Mouse (Mus musculus): ENCODE data around the gene Eid2b. TPM values are rescaled to one million over a fixed set of nuclear protein-coding genes. Genes with fewer than 3 reads are reported as not detected.

The Eid2b gene
- polyA plus RNA-seq, 1 experiment from 2014 or later: 33.9 TPM

DNA sequence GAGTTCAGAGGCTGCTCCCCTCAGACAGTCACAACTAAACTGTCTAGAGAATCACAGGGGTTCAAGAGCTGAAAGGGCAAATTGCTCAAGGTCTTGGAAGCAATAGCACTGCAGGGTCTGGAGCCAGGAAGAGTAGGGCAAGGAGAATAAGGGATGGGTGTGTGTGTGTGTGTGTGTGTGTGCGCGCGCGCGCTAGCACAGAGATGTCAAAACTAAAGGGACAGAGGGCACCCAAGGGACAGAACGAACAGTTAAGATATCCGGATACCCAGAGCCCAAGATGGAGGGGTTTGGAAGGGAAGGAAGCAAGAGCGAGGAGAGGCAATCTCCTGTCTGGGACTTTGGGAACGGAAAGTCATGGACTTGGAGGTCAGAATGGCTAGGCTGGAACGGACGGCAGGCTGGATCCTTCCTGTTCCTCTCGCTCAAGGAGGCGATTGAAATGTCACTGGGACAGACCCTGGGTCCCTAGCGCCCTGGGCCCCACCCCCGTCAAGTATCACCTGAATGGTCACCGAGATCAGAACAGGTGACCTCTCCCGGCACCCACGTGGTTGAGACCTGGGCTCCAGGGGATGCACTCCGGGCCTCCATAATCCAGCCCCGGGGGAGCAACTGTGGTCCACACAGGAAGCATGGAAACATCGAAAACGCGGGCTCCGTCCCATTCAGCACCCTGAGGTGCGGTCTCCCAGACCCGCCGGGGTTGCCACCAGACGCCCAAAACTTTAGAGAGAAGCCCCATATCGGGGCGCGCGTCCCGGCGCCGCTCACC, 33.8 kb downstream of the Eid2b start:
- peak; percentile 65 for ATAC-seq (ENCODE audit: low read depth)
- H3K4me3 ChIP-seq (ENCODE audit: low read depth, low read length): peak overlapping the region; percentile 91
- peak overlapping the region; percentile 91 for H3K4me2 ChIP-seq (ENCODE audit: low read depth, low read length)
- no peaks in the 10 kb centered on the region for H3K9me3 ChIP-seq (ENCODE audit: control insufficient read depth, low read length)
- WGBS: 4% methylated on average over 35 of the region's 35 CpGs
- no peaks in the 10 kb centered on the region for H3K27me3 ChIP-seq (ENCODE audit: control insufficient read depth, insufficient read depth, low read length)
- peak overlapping the region; percentile 75 for H3K27ac ChIP-seq (ENCODE audit: low read depth, low read length)
- H3K36me3 ChIP-seq (ENCODE audit: control insufficient read depth, insufficient read depth, low read length): peaks cover 48% of the 10 kb centered on the region
- peak overlapping the region; percentile 82 for H3K9ac ChIP-seq (replicated peaks; ENCODE audit: low read depth, low read length)
- H3K4me1 ChIP-seq (ENCODE audit: control insufficient read depth, insufficient read depth, low read length): peaks cover 7% of the 10 kb centered on the region

DNA sequence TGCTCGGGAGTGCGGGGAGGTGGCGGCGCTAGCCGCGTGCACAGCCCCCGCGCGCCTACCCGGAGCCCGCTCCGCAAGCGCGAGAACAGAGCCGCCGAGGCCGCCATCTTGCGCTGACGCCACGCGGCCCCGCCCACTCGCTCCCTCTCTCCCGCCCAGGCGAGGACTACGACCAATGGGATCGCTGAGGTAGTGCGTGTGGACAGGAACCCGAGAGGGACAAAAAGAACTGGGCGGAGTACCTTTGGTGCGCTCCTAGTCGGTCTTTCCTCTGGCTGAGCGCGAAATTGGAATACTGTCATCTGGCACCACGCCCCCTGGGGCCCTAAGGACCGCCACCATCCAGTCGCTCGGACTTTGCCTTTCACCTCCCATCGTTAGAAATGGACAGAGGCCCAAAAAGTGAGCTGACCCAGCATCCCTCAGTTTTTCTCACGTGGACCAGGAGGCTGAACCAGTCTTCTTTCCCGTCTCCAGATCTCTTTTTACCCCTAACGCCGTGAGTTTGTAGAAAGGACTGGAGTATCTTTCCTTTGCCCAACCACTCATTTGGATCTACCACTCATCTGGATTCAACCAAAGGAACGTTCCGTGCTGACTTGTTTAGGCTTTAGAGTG, 34.5 kb downstream of the Eid2b start, which contains the start of gene Timm50:
Gene Timm50, minus strand, starts transcription at position 147 of the 618 bp plus-strand sequence.
- H3K9ac ChIP-seq (replicated peaks; ENCODE audit: low read depth, low read length): peak within 1 kb of the TSS; percentile 82
- H3K4me2 ChIP-seq (ENCODE audit: low read depth, low read length): peak within 1 kb of the TSS; percentile 91
- ATAC-seq (ENCODE audit: low read depth): peak; percentile 97
- under 1% methylated on average over 43 of the region's 45 CpGs for WGBS
- peaks cover 48% of the 10 kb centered on the region for H3K36me3 ChIP-seq (ENCODE audit: control insufficient read depth, insufficient read depth, low read length)
- H3K4me3 ChIP-seq (ENCODE audit: low read depth, low read length): peak within 1 kb of the TSS; percentile 91
- no peaks in the 10 kb centered on the region for H3K9me3 ChIP-seq (ENCODE audit: control insufficient read depth, low read length)
- H3K4me1 ChIP-seq (ENCODE audit: control insufficient read depth, insufficient read depth, low read length): peaks cover 7% of the 10 kb centered on the region
- peak within 1 kb of the TSS; percentile 75 for H3K27ac ChIP-seq (ENCODE audit: low read depth, low read length)
- no peaks in the 10 kb centered on the region for H3K27me3 ChIP-seq (ENCODE audit: control insufficient read depth, insufficient read depth, low read length)

DNA sequence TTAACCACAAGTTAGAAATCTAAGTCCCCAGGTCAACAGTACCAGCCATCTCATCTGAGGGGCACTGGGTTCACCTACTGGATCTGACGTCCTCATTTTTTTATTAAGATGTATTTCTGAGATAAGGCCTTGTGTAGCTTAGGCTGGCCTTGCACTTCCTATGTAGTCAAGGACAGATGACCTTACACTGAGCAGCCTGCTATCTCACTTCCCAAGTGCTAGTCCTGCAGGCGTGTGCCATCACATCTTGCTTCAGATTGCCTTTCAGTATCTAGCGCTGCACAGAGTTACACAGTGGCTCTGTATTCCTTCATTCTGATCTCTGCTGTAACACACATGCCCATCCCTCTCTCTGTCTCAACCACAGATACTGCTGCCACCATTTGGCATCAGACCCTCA, 40.5 kb downstream of the Eid2b start:
- H3K27ac ChIP-seq (ENCODE audit: low read depth, low read length): no peak overlapping the region
- no peak overlapping the region for H3K4me3 ChIP-seq (ENCODE audit: low read depth, low read length)
- H3K36me3 ChIP-seq (ENCODE audit: control insufficient read depth, insufficient read depth, low read length): peaks cover 83% of the 10 kb centered on the region
- WGBS: 87% methylated on average over 3 of the region's 3 CpGs
- no peak for ATAC-seq (ENCODE audit: low read depth)
- H3K4me2 ChIP-seq (ENCODE audit: low read depth, low read length): no peak overlapping the region
- no peak overlapping the region for H3K9ac ChIP-seq (replicated peaks; ENCODE audit: low read depth, low read length)
- H3K4me1 ChIP-seq (ENCODE audit: control insufficient read depth, insufficient read depth, low read length): no peaks in the 10 kb centered on the region
- no peaks in the 10 kb centered on the region for H3K9me3 ChIP-seq (ENCODE audit: control insufficient read depth, low read length)
- no peaks in the 10 kb centered on the region for H3K27me3 ChIP-seq (ENCODE audit: control insufficient read depth, insufficient read depth, low read length)

DNA sequence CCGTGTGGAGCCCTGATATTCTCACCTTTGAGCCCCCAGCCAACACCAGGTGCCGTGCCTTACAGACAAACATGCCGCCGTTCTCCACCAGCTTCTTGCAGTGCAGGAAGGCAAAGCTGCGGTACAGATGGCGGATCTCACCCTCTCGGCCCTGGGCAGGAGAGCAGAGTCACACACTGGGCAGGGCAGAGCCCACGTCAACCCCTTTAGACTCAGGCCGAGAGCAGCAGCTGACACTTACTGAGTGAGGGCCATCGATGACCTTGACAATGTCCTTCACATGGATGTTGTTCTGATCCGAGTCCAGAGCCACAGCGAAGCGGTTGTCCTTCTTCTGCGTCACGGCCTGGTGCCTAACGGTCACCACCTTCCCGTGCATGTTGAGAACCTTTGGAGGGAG, 41.2 kb downstream of the Eid2b start:
- Histone ChIP-seq H3K27ac (ENCODE audit: low read depth, low read length) (no peak overlapping the region), H3K36me3 (ENCODE audit: control insufficient read depth, insufficient read depth, low read length) (peaks cover 90% of the 10 kb centered on the region), H3K4me3 (ENCODE audit: low read depth, low read length) (no peak overlapping the region), H3K4me2 (ENCODE audit: low read depth, low read length) (no peak overlapping the region), H3K9ac (replicated peaks; ENCODE audit: low read depth, low read length) (no peak overlapping the region), H3K27me3 (ENCODE audit: control insufficient read depth, insufficient read depth, low read length) (no peaks in the 10 kb centered on the region), H3K4me1 (ENCODE audit: control insufficient read depth, insufficient read depth, low read length) (no peaks in the 10 kb centered on the region), H3K9me3 (ENCODE audit: control insufficient read depth, low read length) (no peaks in the 10 kb centered on the region)
- no peak for ATAC-seq (ENCODE audit: low read depth)
- 93% methylated on average over 17 of the region's 17 CpGs for WGBS

DNA sequence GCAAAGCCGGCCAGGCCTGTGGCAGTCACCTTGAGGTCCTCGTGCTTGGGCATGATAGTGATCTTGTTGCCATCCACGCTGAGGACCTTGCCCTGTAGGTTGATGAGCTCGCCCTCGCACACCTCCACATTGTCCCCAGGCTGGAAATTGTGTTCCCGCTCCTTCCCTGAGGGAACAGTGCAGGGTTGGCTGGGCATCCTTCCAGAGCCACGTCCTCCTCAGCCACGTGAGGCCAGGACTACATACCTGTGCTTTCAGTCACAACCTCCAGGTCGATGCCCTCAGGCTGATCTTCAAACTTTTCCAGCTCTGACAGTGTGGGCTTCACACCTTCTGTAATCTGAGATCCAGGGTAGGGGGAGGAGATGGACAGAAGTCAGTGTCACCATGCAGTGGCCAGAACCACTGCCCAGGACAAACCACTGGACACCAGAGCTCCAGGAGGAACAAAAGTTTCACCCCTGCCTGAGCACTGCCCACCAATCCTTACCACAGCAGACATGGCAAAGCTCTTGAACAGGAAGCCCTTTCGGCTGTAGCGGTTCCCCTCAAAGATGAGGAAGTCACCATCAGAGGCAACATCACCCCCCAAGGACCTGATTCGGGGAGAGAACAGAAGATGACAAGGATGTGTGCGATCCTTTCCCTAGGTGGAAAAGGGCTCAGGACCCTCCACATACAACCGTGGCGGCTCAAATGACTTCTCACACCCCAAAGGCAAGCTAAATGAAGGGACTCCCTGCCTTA, 44.6 kb downstream of the Eid2b start:
- Histone ChIP-seq H3K27ac (ENCODE audit: low read depth, low read length) (no peak overlapping the region), H3K9ac (replicated peaks; ENCODE audit: low read depth, low read length) (no peak overlapping the region; the same call in 1 of the 2 replicates), H3K9me3 (ENCODE audit: control insufficient read depth, low read length) (no peaks in the 10 kb centered on the region), H3K36me3 (ENCODE audit: control insufficient read depth, insufficient read depth, low read length) (peaks cover 95% of the 10 kb centered on the region), H3K4me1 (ENCODE audit: control insufficient read depth, insufficient read depth, low read length) (no peaks in the 10 kb centered on the region), H3K4me3 (ENCODE audit: low read depth, low read length) (no peak overlapping the region), H3K27me3 (ENCODE audit: control insufficient read depth, insufficient read depth, low read length) (no peaks in the 10 kb centered on the region), H3K4me2 (ENCODE audit: low read depth, low read length) (no peak overlapping the region)
- no peak for ATAC-seq (ENCODE audit: low read depth)
- 96% methylated on average over 15 of the region's 15 CpGs for WGBS

DNA sequence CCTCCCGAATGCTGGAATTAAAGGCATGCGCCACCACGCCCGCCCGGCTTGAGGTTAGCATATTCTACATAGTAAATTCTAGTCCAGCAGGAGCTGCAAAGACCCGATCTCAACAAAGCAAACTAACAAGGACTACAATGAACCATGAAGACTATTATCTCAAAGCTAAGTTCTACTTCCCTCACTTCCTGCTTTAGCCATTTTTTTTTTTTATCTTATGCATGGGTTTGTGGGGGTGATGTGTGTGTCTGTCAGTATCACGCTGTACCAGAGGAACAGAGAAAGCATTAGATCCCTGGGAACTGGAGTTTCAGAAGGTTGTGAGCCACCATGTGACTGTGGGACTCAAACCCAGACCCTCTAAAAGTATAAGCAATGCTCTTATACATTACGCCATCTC, 47.8 kb downstream of the Eid2b start:
- Histone ChIP-seq H3K4me2 (ENCODE audit: low read depth, low read length) (no peak overlapping the region), H3K27me3 (ENCODE audit: control insufficient read depth, insufficient read depth, low read length) (no peaks in the 10 kb centered on the region), H3K4me3 (ENCODE audit: low read depth, low read length) (no peak overlapping the region), H3K9ac (replicated peaks; ENCODE audit: low read depth, low read length) (no peak overlapping the region), H3K36me3 (ENCODE audit: control insufficient read depth, insufficient read depth, low read length) (peaks cover 93% of the 10 kb centered on the region), H3K9me3 (ENCODE audit: control insufficient read depth, low read length) (no peaks in the 10 kb centered on the region), H3K27ac (ENCODE audit: low read depth, low read length) (no peak overlapping the region), H3K4me1 (ENCODE audit: control insufficient read depth, insufficient read depth, low read length) (no peaks in the 10 kb centered on the region)
- WGBS: 96% methylated on average over 8 of the region's 8 CpGs
- ATAC-seq (ENCODE audit: low read depth): no peak

DNA sequence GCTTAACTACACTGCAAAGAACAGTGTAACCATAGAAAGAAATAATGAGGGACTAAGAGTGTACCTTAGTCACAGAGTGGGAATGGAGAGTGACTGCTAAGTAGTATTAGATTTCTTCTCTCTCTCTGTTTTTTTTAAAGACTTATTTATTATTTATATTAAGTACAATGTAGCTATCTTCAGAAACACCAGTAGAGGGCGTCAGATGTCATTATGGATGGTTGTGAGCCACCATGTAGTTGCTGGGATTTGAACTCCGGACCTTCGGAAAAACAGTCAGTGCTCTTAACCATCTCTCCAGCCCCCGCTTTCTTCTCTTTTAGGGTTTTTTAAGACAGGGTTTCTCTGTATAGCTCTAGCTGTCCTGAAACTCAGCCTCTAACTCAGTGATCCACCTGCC, 48.9 kb downstream of the Eid2b start:
- no peaks in the 10 kb centered on the region for H3K9me3 ChIP-seq (ENCODE audit: control insufficient read depth, low read length)
- H3K4me3 ChIP-seq (ENCODE audit: low read depth, low read length): no peak overlapping the region
- H3K4me2 ChIP-seq (ENCODE audit: low read depth, low read length): no peak overlapping the region
- H3K27ac ChIP-seq (ENCODE audit: low read depth, low read length): no peak overlapping the region
- ATAC-seq (ENCODE audit: low read depth): no peak
- peaks cover 88% of the 10 kb centered on the region for H3K36me3 ChIP-seq (ENCODE audit: control insufficient read depth, insufficient read depth, low read length)
- H3K4me1 ChIP-seq (ENCODE audit: control insufficient read depth, insufficient read depth, low read length): no peaks in the 10 kb centered on the region
- H3K9ac ChIP-seq (replicated peaks; ENCODE audit: low read depth, low read length): no peak overlapping the region
- no peaks in the 10 kb centered on the region for H3K27me3 ChIP-seq (ENCODE audit: control insufficient read depth, insufficient read depth, low read length)
- WGBS: 86% methylated on average over 4 of the region's 4 CpGs

DNA sequence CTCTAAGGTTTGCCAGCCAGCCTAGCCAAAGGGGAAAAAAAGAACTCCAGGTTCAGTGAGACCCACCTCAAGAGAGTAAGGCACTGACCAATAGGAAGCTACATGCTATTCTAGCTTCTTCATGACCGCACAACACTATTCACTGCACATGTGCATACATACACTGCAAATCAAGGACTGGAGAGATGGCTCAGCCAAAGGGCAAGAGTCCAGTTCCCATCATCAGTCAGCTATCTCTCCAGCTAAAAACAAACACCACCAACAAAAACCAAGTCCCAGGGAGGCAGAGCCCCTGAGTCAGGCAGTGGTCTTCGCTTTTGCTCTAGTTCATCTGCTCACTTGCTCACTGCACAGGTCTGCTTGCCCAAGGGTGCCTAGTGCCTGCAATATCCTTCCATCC, 50.7 kb downstream of the Eid2b start:
- H3K4me1 ChIP-seq (ENCODE audit: control insufficient read depth, insufficient read depth, low read length): no peaks in the 10 kb centered on the region
- H3K27ac ChIP-seq (ENCODE audit: low read depth, low read length): no peak overlapping the region
- peaks cover 70% of the 10 kb centered on the region for H3K36me3 ChIP-seq (ENCODE audit: control insufficient read depth, insufficient read depth, low read length)
- H3K9me3 ChIP-seq (ENCODE audit: control insufficient read depth, low read length): no peaks in the 10 kb centered on the region
- WGBS: 94% methylated on average over 2 of the region's 2 CpGs
- no peak overlapping the region for H3K9ac ChIP-seq (replicated peaks; ENCODE audit: low read depth, low read length)
- no peaks in the 10 kb centered on the region for H3K27me3 ChIP-seq (ENCODE audit: control insufficient read depth, insufficient read depth, low read length)
- no peak for ATAC-seq (ENCODE audit: low read depth)
- H3K4me3 ChIP-seq (ENCODE audit: low read depth, low read length): no peak overlapping the region
- no peak overlapping the region for H3K4me2 ChIP-seq (ENCODE audit: low read depth, low read length)
